Mouse (Mus musculus) MEL (cell line): Measurements from ENCODE around the gene Gm20388.

ENCODE experiments used
- CTCF ChIP-seq, 3 experiments: IDR thresholded peaks in 2 of 3; conservative IDR thresholded peaks in 1 of 3; 2 replicates each; pipeline ENCODE4 v1.5.1; 2011 to 2012; ENCODE audit warnings: low read length in 3 of 3, low read depth in 2 of 3, mild to moderate bottlenecking in 2 of 3, improper control_type of control experiment in 1 of 3, inconsistent platforms in 1 of 3, mixed read lengths in 1 of 3, moderate library complexity in 1 of 3; ENCODE audit not compliant: control insufficient read depth in 1 of 3, insufficient read depth in 1 of 3, poor library complexity in 1 of 3, severe bottlenecking in 1 of 3
- GATA1 ChIP-seq: IDR thresholded peaks from 2 replicates; pipeline ENCODE4 v1.6.1; 2011; ENCODE audit warnings: low read depth, low read length, improper control_type of control experiment
- HCFC1 ChIP-seq: IDR thresholded peaks from 2 replicates; pipeline ENCODE4 v1.6.1; 2012; ENCODE audit warnings: low read depth, mild to moderate bottlenecking, inconsistent platforms, low read length, improper control_type of control experiment, moderate library complexity
- MAX ChIP-seq: IDR thresholded peaks from 2 replicates; pipeline ENCODE4 v1.6.1; 2011; ENCODE audit warnings: low read length, improper control_type of control experiment
- RCOR1 ChIP-seq: IDR thresholded peaks from 2 replicates; pipeline ENCODE4 v1.6.1; 2012; ENCODE audit warnings: low read depth, mild to moderate bottlenecking, inconsistent platforms, low read length, improper control_type of control experiment
- SMC3 ChIP-seq: IDR thresholded peaks from 2 replicates; pipeline ENCODE4 v1.6.1; 2011; ENCODE audit warnings: low read depth, low read length, improper control_type of control experiment
- TCF12 ChIP-seq: IDR thresholded peaks from 2 replicates; pipeline ENCODE4 v1.6.1; 2014; ENCODE audit warnings: low read depth, mild to moderate bottlenecking, inconsistent platforms, low read length, improper control_type of control experiment, moderate library complexity
- ZC3H11A ChIP-seq: IDR thresholded peaks from 2 replicates; pipeline ENCODE4 v1.6.1; 2012; ENCODE audit warnings: low read depth, mild to moderate bottlenecking, inconsistent platforms, low read length, improper control_type of control experiment

GRCm38 (mm10) chr8:124171557-124172528 lies 4261.2 kb downstream of the Gm20388 start:
- TF ChIP-seq TCF12 (no peak), RCOR1 (no peak), MAX (no peak), CTCF (IDR thresholded peaks at IDR 0.05 in 2 of 3, conservative IDR thresholded peaks at IDR 0.05 in 1 of 3; ENCODE audit: control insufficient read depth in 1 of 3, insufficient read depth in 1 of 3, low read depth in 2 of 3, low read length in 3 of 3, poor library complexity in 1 of 3, severe bottlenecking in 1 of 3) (no peak), HCFC1 (no peak), ZC3H11A (no peak), SMC3 (no peak), GATA1 (no peak)
